8 mouse cellular contexts compared by ENCODE assay signal in the genomic region with DNA sequence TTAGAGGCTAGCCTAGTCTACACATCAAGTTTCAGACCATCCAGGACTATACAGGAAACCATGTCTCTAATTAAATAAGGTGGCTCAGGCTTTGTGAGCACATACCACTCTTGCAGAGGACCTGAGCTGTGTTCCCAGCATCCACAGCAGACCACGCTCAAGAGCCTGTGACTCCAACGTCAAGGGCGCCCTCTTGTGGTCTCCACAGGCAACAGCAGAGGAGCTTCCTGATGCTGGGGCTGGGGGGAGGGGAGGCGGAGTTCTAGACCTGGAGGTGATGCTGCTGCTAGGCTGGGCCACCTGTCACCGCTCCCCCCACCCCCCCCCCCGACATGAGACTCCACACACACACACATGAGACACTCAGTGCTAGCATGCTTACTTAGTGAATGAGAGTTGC. TPM values are rescaled to one million over a fixed set of nuclear protein-coding genes. Genes with fewer than 3 reads are reported as not detected.
DNase-seq lines count a peak whose midpoint lies in the region; ATAC-seq and TF ChIP-seq lines count a peak whose summit lies in the region.

No protein-coding gene starts in this region.

- in situ Hi-C loops in CH12.LX (cut with MboI; ENCODE audit: low pct_ligation_motif_present, low pct_unique_long_range_greater_than_20kb, low sequenced_read_pairs), result no loop called here

- no peak overlapping the region for H3K27ac ChIP-seq in heart, embryonic 12.5 days (ENCODE audit: poor library complexity, severe bottlenecking)
- no peak overlapping the region for H3K27ac ChIP-seq in CH12.LX (ENCODE audit: insufficient read depth, low read depth)
- no peak overlapping the region for H3K27ac ChIP-seq in cortical plate, adult 2 months (ENCODE audit: insufficient read depth, low read length)
- H3K27ac ChIP-seq in olfactory bulb, adult 2 months (ENCODE audit: insufficient read depth, low read depth, low read length), result no peak overlapping the region
- H3K27ac ChIP-seq in midbrain, embryonic 13.5 days, result no peak overlapping the region

- TF ChIP-seq CTCF in CH12.LX (conservative IDR thresholded peaks at IDR 0.05 in 1 of 2, IDR thresholded peaks at IDR 0.05 in 1 of 2; ENCODE audit: low read depth in 2 of 2, low read length in 2 of 2), result peak; percentile 41 to 72; a peak in 3 of 4 replicates
- peak; percentile 24; the same call in 1 of the 2 replicates for TF ChIP-seq CTCF in cortical plate, adult 2 months (IDR thresholded peaks at IDR 0.05; ENCODE audit: extremely low read depth, insufficient read depth, low read length)
- peak; percentile 22; the same call in 1 of the 2 replicates for TF ChIP-seq CTCF in olfactory bulb, adult 2 months (IDR thresholded peaks at IDR 0.05; ENCODE audit: insufficient read depth, low read depth, low read length)

- TF ChIP-seq RAD21 in CH12.LX (IDR thresholded peaks at IDR 0.05; ENCODE audit: low read depth, low read length), result peak; percentile 51

- no peaks in the 10 kb centered on the region for H3K36me3 ChIP-seq in heart, embryonic 12.5 days
- H3K36me3 ChIP-seq in CH12.LX (replicated peaks in 1 of 2; ENCODE audit: control insufficient read depth in 1 of 2, insufficient read depth in 1 of 2, low read length in 1 of 2), result peaks cover 0 to 23% of the 10 kb centered on the region in 2 experiments
- no peaks in the 10 kb centered on the region for H3K36me3 ChIP-seq in midbrain, embryonic 13.5 days

- ATAC-seq in heart, embryonic 12.5 days (ENCODE audit: insufficient number of reproducible peaks, low FRiP score), result no peak
- ATAC-seq in midbrain, embryonic 13.5 days, result no peak

- peaks cover 12% of the 10 kb centered on the region for H3K9me3 ChIP-seq in heart, embryonic 12.5 days (replicated peaks)
- H3K9me3 ChIP-seq in CH12.LX (replicated peaks; ENCODE audit: low read length), result peaks cover 8% of the 10 kb centered on the region
- no peaks in the 10 kb centered on the region for H3K9me3 ChIP-seq in midbrain, embryonic 13.5 days

- 24% methylated on average over 6 of the region's 6 CpGs for WGBS in heart, embryonic 12.5 days
- WGBS in olfactory bulb, adult 2 months, result 27% methylated on average over 6 of the region's 6 CpGs
- WGBS in midbrain, embryonic 13.5 days, result 21% methylated on average over 6 of the region's 6 CpGs

- no peak for TF ChIP-seq EP300 in CH12.LX (IDR thresholded peaks at IDR 0.05; ENCODE audit: low read length)

- H3K79me2 ChIP-seq in CH12.LX (replicated peaks; ENCODE audit: control insufficient read depth, extremely low read depth, insufficient read depth, poor library complexity, severe bottlenecking), result no peaks in the 10 kb centered on the region

- peaks cover 9% of the 10 kb centered on the region; the same call in 1 of the 2 replicates for H3K4me1 ChIP-seq in heart, embryonic 12.5 days (replicated peaks)
- peaks cover 10 to 19% of the 10 kb centered on the region in 2 experiments for H3K4me1 ChIP-seq in CH12.LX (ENCODE audit: control insufficient read depth in 1 of 2, insufficient read depth in 2 of 2)
- no peaks in the 10 kb centered on the region for H3K4me1 ChIP-seq in cortical plate, adult 2 months (ENCODE audit: control insufficient read depth, insufficient read depth, low read length)
- H3K4me1 ChIP-seq in olfactory bulb, adult 2 months (ENCODE audit: control insufficient read depth, insufficient read depth, low read length), result 0 out of 2 replicates have a peak, but pooled peaks cover 2% of the 10 kb centered on the region
- no peaks in the 10 kb centered on the region for H3K4me1 ChIP-seq in midbrain, embryonic 13.5 days (replicated peaks)

- peak; percentile 29 for DNase-seq in heart, postnatal 4 days
- DNase-seq in CH12.LX (ENCODE audit: extremely low read depth), result peak; percentile 72
- no peak for DNase-seq in layer of hippocampus, adult 11-12 months (ENCODE audit: low spot score)
- no peak for DNase-seq in cerebellum, adult 11-12 months

- H3K4me2 ChIP-seq in heart, embryonic 12.5 days, result no peak overlapping the region
- H3K4me2 ChIP-seq in CH12.LX (ENCODE audit: insufficient read depth, low read depth, poor library complexity, severe bottlenecking), result no peak overlapping the region
- no peak overlapping the region for H3K4me2 ChIP-seq in midbrain, embryonic 13.5 days (replicated peaks)

- no peak overlapping the region for H3K4me3 ChIP-seq in heart, embryonic 12.5 days
- H3K4me3 ChIP-seq in CH12.LX (replicated peaks in 1 of 3; ENCODE audit: low read depth in 2 of 3, low read length in 2 of 3, poor library complexity in 1 of 3), result no peak overlapping the region
- H3K4me3 ChIP-seq in cortical plate, adult 2 months (ENCODE audit: insufficient read depth, low read length), result no peak overlapping the region
- H3K4me3 ChIP-seq in olfactory bulb, adult 2 months (ENCODE audit: insufficient read depth, low read depth, low read length), result no peak overlapping the region
- H3K4me3 ChIP-seq in midbrain, embryonic 13.5 days (replicated peaks), result no peak overlapping the region

- no peak overlapping the region for H3K9ac ChIP-seq in heart, embryonic 12.5 days
- no peak overlapping the region for H3K9ac ChIP-seq in CH12.LX (ENCODE audit: insufficient read depth, low read depth)
- H3K9ac ChIP-seq in midbrain, embryonic 13.5 days (replicated peaks), result no peak overlapping the region

- TF ChIP-seq POLR2A in CH12.LX (IDR thresholded peaks at IDR 0.05; ENCODE audit: low read depth, low read length), result no peak
- TF ChIP-seq POLR2A in cortical plate, adult 2 months (IDR thresholded peaks at IDR 0.05; ENCODE audit: extremely low read depth, insufficient read depth, low read length), result no peak
- no peak for TF ChIP-seq POLR2A in olfactory bulb, adult 2 months (IDR thresholded peaks at IDR 0.05; ENCODE audit: insufficient read depth, low read depth, low read length)

- dilution Hi-C loops in CH12.LX (cut with MboI; ENCODE audit: extremely low pct_ligation_motif_present, extremely low pct_unique_long_range_greater_than_20kb, low sequenced_read_pairs), result no loop called here

- H3K27me3 ChIP-seq in heart, embryonic 12.5 days (replicated peaks), result 0 out of 2 replicates have a peak, but pooled peaks cover 5% of the 10 kb centered on the region
- H3K27me3 ChIP-seq in CH12.LX (replicated peaks), result no peaks in the 10 kb centered on the region
- H3K27me3 ChIP-seq in midbrain, embryonic 13.5 days, result no peaks in the 10 kb centered on the region

TF ChIP-seq in CH12.LX, 34 proteins besides CTCF, POLR2A, EP300 and RAD21 (continues in another document):
- peak; percentile 52 for TF ChIP-seq SMC3 (IDR thresholded peaks at IDR 0.05; ENCODE audit: low read depth, low read length)
- 0 out of 2 replicates have a peak, but pooled peaks have one; percentile 19 for TF ChIP-seq CHD2 (IDR thresholded peaks at IDR 0.05; ENCODE audit: low read length)

RNA-seq across cellular contexts. Expression of a gene that starts 5.1 kb away (rescaled TPM):
- 1 to 10 TPM; 1.3 to 2.0 TPM for total RNA-seq in heart, postnatal 4 days (2021)
- 9.3 and 11.9 TPM in 2 replicates for polyA plus RNA-seq in heart, embryonic 12.5 days (2016; fragmentation: Nextera tagmentation; extraction: Ambion mirVana)
- total RNA-seq in CH12.LX (2012; rRNA removed), result 0.21 and 1.5 TPM in 2 replicates
- total RNA-seq in CH12.LX (2014; rRNA removed), result not detected in 2 replicates
- 0.84 and 1.2 TPM in 2 replicates for polyA plus RNA-seq in CH12.LX (2012; ENCODE audit: insufficient read length, low read depth)
- polyA plus RNA-seq in cortical plate, adult 2 months (2012; rRNA removed), result 4.6 and 4.7 TPM in 2 replicates
- polyA plus RNA-seq in olfactory bulb, adult 2 months (2012; ENCODE audit: insufficient read depth, insufficient read length, low replicate concordance, missing spikeins), result not detected in 2 replicates
- 0.72 and 1.4 TPM in 2 replicates for polyA plus RNA-seq in midbrain, embryonic 13.5 days (2015; fragmentation: Nextera tagmentation; extraction: Ambion mirVana)

RNA-seq across cellular contexts. Expression of a gene that starts 25.6 kb away (rescaled TPM):
- total RNA-seq in heart, postnatal 4 days (2021), result under 1 TPM; 0.23 to 0.31 TPM
- 0.36 and 0.65 TPM in 2 replicates for polyA plus RNA-seq in heart, embryonic 12.5 days (2016; fragmentation: Nextera tagmentation; extraction: Ambion mirVana)
- total RNA-seq in CH12.LX (2012; rRNA removed) (0.08 and 0.29 TPM in 2 replicates), CH12.LX (2014; rRNA removed) (not detected in 2 replicates)
- polyA plus RNA-seq in CH12.LX (2012; ENCODE audit: insufficient read length, low read depth), result 0.79 and 0.83 TPM in 2 replicates
- 0.15 TPM in 1 of 2 replicates, not detected in the other for polyA plus RNA-seq in cortical plate, adult 2 months (2012; rRNA removed)
- not detected in 2 replicates for polyA plus RNA-seq in olfactory bulb, adult 2 months (2012; ENCODE audit: insufficient read depth, insufficient read length, low replicate concordance, missing spikeins)
- 0.22 and 0.23 TPM in 2 replicates for polyA plus RNA-seq in midbrain, embryonic 13.5 days (2015; fragmentation: Nextera tagmentation; extraction: Ambion mirVana)

RNA-seq across cellular contexts. Expression of a gene that starts 48.0 kb away (rescaled TPM):
- 1 to 10 TPM; 8.4 to 9.6 TPM for total RNA-seq in heart, postnatal 4 days (2021)
- polyA plus RNA-seq in heart, embryonic 12.5 days (2016; fragmentation: Nextera tagmentation; extraction: Ambion mirVana), result 12.1 and 14.4 TPM in 2 replicates
- 18.7 and 20.9 TPM in 2 replicates for total RNA-seq in CH12.LX (2012; rRNA removed)
- 9.1 and 9.3 TPM in 2 replicates for total RNA-seq in CH12.LX (2014; rRNA removed)
- 12.7 and 14.8 TPM in 2 replicates for polyA plus RNA-seq in CH12.LX (2012; ENCODE audit: insufficient read length, low read depth)
- 27.4 and 28.9 TPM in 2 replicates for polyA plus RNA-seq in cortical plate, adult 2 months (2012; rRNA removed)
- polyA plus RNA-seq in olfactory bulb, adult 2 months (2012; ENCODE audit: insufficient read depth, insufficient read length, low replicate concordance, missing spikeins), result not detected in 2 replicates
- polyA plus RNA-seq in midbrain, embryonic 13.5 days (2015; fragmentation: Nextera tagmentation; extraction: Ambion mirVana), result 37.5 and 43.3 TPM in 2 replicates

RNA-seq across cellular contexts. Expression of a gene that starts 51.0 kb away (rescaled TPM):
- total RNA-seq in heart, postnatal 4 days (2021), result under 1 TPM; 0.52 to 0.74 TPM
- polyA plus RNA-seq in heart, embryonic 12.5 days (2016; fragmentation: Nextera tagmentation; extraction: Ambion mirVana), result 0.49 and 1.0 TPM in 2 replicates
- total RNA-seq in CH12.LX (2012; rRNA removed) (0.21 and 0.29 TPM in 2 replicates), CH12.LX (2014; rRNA removed) (0.49 and 0.77 TPM in 2 replicates)
- 0.59 and 1.3 TPM in 2 replicates for polyA plus RNA-seq in CH12.LX (2012; ENCODE audit: insufficient read length, low read depth)
- 0.72 and 1.2 TPM in 2 replicates for polyA plus RNA-seq in cortical plate, adult 2 months (2012; rRNA removed)
- polyA plus RNA-seq in olfactory bulb, adult 2 months (2012; ENCODE audit: insufficient read depth, insufficient read length, low replicate concordance, missing spikeins), result not detected in 2 replicates
- 0.88 and 1.0 TPM in 2 replicates for polyA plus RNA-seq in midbrain, embryonic 13.5 days (2015; fragmentation: Nextera tagmentation; extraction: Ambion mirVana)

RNA-seq across cellular contexts. Expression of a gene that starts 51.2 kb away (rescaled TPM):
- 10 to 100 TPM; 24.5 to 26.0 TPM for total RNA-seq in heart, postnatal 4 days (2021)
- polyA plus RNA-seq in heart, embryonic 12.5 days (2016; fragmentation: Nextera tagmentation; extraction: Ambion mirVana), result 33.8 and 37.6 TPM in 2 replicates
- total RNA-seq in CH12.LX (2012; rRNA removed) (23.2 and 23.4 TPM in 2 replicates), CH12.LX (2014; rRNA removed) (13.9 and 15.4 TPM in 2 replicates)
- 14.9 and 18.5 TPM in 2 replicates for polyA plus RNA-seq in CH12.LX (2012; ENCODE audit: insufficient read length, low read depth)
- polyA plus RNA-seq in cortical plate, adult 2 months (2012; rRNA removed), result 82.6 and 90.5 TPM in 2 replicates
- not detected in 2 replicates for polyA plus RNA-seq in olfactory bulb, adult 2 months (2012; ENCODE audit: insufficient read depth, insufficient read length, low replicate concordance, missing spikeins)
- 82.2 and 86.8 TPM in 2 replicates for polyA plus RNA-seq in midbrain, embryonic 13.5 days (2015; fragmentation: Nextera tagmentation; extraction: Ambion mirVana)

Comparison
In these comparisons a context has a peak if more than half of its experiments do, and no peak if none do; other contexts are left out.
1. DNase-seq: peak in heart, postnatal 4 days (single experiment) and CH12.LX (single experiment); none in layer of hippocampus, adult 11-12 months (single experiment) and cerebellum, adult 11-12 months (single experiment).
2. Peak in every context shown above with its lines, with median percentiles within 50 percentile points of each other: CTCF ChIP-seq.